Mouse (Mus musculus): ENCODE data around the gene Ddb1.

GRCm38 (mm10) chr19:10557430-10557829 lies 47.7 kb upstream of the Ddb1 start:
- no peak for TF ChIP-seq POLR2A (IDR thresholded peaks at IDR 0.05; ENCODE audit: low read depth, low read length)
- no peak for TF ChIP-seq CTCF (IDR thresholded peaks at IDR 0.05; ENCODE audit: extremely low read depth, insufficient read depth, insufficient read length, insufficient replicate concordance)
